In genomic region chr4:31404840-31405714, GRCm38 (mm10) we compare ENCODE assay signal across 9 mouse cellular contexts.
DNase-seq lines count a peak whose midpoint lies in the region; ATAC-seq lines count a peak whose summit lies in the region.
"Had no signal": no experiment of that assay in that cellular context is flagged by ENCODE, and none has a peak within 500 bp of the region (broad histone marks: within the 10 kb centered on the region; RNA-seq: fewer than 3 reads in every experiment).

No protein-coding gene starts in this region.

- H3K4me1 ChIP-seq in embryonic facial prominence, embryonic 13.5 days, result peaks cover 24% of the 10 kb centered on the region
- H3K4me1 ChIP-seq in heart, embryonic 14.5 days (ENCODE audit: control insufficient read depth in 2 of 2, insufficient read depth in 2 of 2, low read length in 2 of 2), result peaks cover 12 to 16% of the 10 kb centered on the region in 2 experiments

- 21% methylated on average over 16 of the region's 16 CpGs for WGBS in embryonic facial prominence, embryonic 13.5 days
- WGBS in heart, embryonic 14.5 days, result 17% methylated on average over 16 of the region's 16 CpGs

- no peaks in the 10 kb centered on the region for H3K36me3 ChIP-seq in embryonic facial prominence, embryonic 13.5 days
- no peaks in the 10 kb centered on the region for H3K36me3 ChIP-seq in heart, embryonic 14.5 days (ENCODE audit: control insufficient read depth, insufficient read depth, low read length)
- H3K36me3 ChIP-seq: midbrain, embryonic 12.5 days had no signal

- peak; percentile 14 for DNase-seq in kidney, postnatal 10 days
- no peak for DNase-seq in kidney, adult 18-20 months
- DNase-seq in lung, postnatal 25 days (ENCODE audit: low spot score), result peak; percentile 7
- DNase-seq in spleen, postnatal 4 days (ENCODE audit: low spot score in 2 of 2), result no peak
- no peak for DNase-seq in embryo, embryonic 10 days (ENCODE audit: low spot score)

- H3K27ac ChIP-seq in embryonic facial prominence, embryonic 13.5 days, result peak overlapping the region; percentile 58
- peak overlapping the region; percentile 55 to 76 for H3K27ac ChIP-seq in heart, embryonic 14.5 days (replicated peaks in 1 of 2; ENCODE audit: control insufficient read depth in 1 of 2, insufficient read depth in 1 of 2, low read depth in 2 of 2, low read length in 2 of 2)
- H3K27ac ChIP-seq: midbrain, embryonic 12.5 days had no signal

- H3K9ac ChIP-seq in embryonic facial prominence, embryonic 13.5 days, result no peak overlapping the region
- no peak overlapping the region; the same call in 1 of the 2 replicates for H3K9ac ChIP-seq in heart, embryonic 14.5 days (ENCODE audit: low read length)
- H3K9ac ChIP-seq: midbrain, embryonic 12.5 days had no signal

- peak overlapping the region; percentile 52 for H3K4me2 ChIP-seq in embryonic facial prominence, embryonic 13.5 days
- H3K4me2 ChIP-seq in heart, embryonic 14.5 days (ENCODE audit: low read length), result peak overlapping the region; percentile 58
- H3K4me2 ChIP-seq: midbrain, embryonic 12.5 days had no signal

- no peak for ATAC-seq in embryonic facial prominence, embryonic 13.5 days (ENCODE audit: insufficient number of reproducible peaks, insufficient read depth, low FRiP score, low TSS enrichment, low read depth)
- peak; percentile 82 for ATAC-seq in heart, embryonic 14.5 days (ENCODE audit: insufficient number of reproducible peaks, insufficient read depth, low FRiP score, low read depth)
- no peak for ATAC-seq in granulocyte monocyte progenitor cell, adult 5-6 weeks (replicated peaks; ENCODE audit: poor library complexity, severe bottlenecking)

- H3K4me3 ChIP-seq in embryonic facial prominence, embryonic 13.5 days, result peak overlapping the region; percentile 21
- H3K4me3 ChIP-seq in heart, embryonic 14.5 days (ENCODE audit: control insufficient read depth in 1 of 2, insufficient read depth in 1 of 2, low read depth in 1 of 2, low read length in 2 of 2), result peak overlapping the region; percentile 8 to 22
- H3K4me3 ChIP-seq: midbrain, embryonic 12.5 days had no signal

- no peaks in the 10 kb centered on the region for H3K9me3 ChIP-seq in embryonic facial prominence, embryonic 13.5 days
- H3K9me3 ChIP-seq in heart, embryonic 14.5 days (ENCODE audit: control insufficient read depth, low read length), result no peaks in the 10 kb centered on the region
- H3K9me3 ChIP-seq: midbrain, embryonic 12.5 days had no signal

- no peaks in the 10 kb centered on the region for H3K27me3 ChIP-seq in embryonic facial prominence, embryonic 13.5 days
- H3K27me3 ChIP-seq in heart, embryonic 14.5 days (ENCODE audit: control insufficient read depth, insufficient read depth, low read length), result no peaks in the 10 kb centered on the region
- H3K27me3 ChIP-seq: midbrain, embryonic 12.5 days had no signal

Comparison
In these comparisons a context has a peak if more than half of its experiments do, and no peak if none do; other contexts are left out.
1. DNase-seq: peak in kidney, postnatal 10 days (single experiment) and lung, postnatal 25 days (single experiment); none in kidney, adult 18-20 months (single experiment), spleen, postnatal 4 days (0 of 2) and embryo, embryonic 10 days (single experiment).